Mouse (Mus musculus) embryonic fibroblast, embryonic 13.5 days (primary cell): ENCODE results near the gene Akr1cl.

Experiments used
- CTCF ChIP-seq: IDR thresholded peaks from 2 replicates; pipeline ENCODE4 v1.5.1; 2011; ENCODE audit warnings: mild to moderate bottlenecking, control low read depth, low read length, moderate library complexity, borderline replicate concordance; ENCODE audit not compliant: insufficient read depth
- POLR2A ChIP-seq: IDR thresholded peaks from 2 replicates; pipeline ENCODE4 v1.6.1; 2011; ENCODE audit warnings: low read depth, mild to moderate bottlenecking, control low read depth, low read length, moderate library complexity

GRCm38 (mm10) chr1:65039679-65040078, 7.1 kb upstream of the Akr1cl start:
- TF ChIP-seq CTCF (no peak), POLR2A (no peak)
